Mouse (Mus musculus): Measurements from ENCODE around the gene Thra.
A peak's percentile ranks its signal among the peaks of the same experiment; 100 is the strongest.

The Thra gene

DNA sequence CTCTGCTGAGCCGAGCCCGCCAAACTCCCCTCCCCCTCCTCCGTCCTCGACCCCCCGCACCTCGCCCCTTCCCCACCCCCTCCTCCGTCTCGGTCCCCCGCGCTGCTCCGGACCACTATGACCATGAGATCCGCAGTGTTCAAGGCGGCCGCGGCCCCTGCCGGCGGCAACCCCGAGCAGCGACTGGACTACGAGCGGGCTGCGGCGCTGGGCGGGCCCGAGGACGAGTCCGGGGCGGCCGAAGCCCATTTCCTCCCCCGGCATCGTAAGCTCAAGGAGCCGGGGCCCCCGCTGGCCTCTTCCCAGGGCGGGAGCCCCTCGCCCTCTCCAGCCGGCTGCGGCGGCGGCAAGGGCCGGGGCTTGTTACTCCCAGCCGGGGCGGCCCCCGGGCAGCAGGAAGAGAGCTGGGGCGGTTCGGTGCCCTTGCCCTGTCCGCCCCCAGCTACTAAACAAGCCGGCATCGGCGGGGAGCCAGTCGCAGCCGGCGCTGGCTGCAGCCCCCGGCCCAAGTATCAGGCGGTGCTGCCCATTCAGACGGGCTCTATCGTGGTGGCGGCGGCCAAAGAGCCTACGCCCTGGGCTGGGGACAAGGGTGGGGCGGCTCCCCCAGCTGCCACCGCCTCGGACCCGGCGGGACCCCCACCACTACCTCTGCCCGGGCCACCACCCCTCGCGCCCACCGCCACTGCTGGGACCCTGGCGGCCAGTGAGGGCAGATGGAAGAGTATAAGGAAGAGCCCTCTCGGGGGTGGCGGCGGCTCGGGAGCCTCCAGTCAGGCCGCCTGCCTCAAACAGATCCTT is 55.5 kb downstream of the Thra start:
- DNase-seq (ENCODE audit: low spot score in 2 of 2) = peak in 1 of 2 experiments; percentile 60

DNA sequence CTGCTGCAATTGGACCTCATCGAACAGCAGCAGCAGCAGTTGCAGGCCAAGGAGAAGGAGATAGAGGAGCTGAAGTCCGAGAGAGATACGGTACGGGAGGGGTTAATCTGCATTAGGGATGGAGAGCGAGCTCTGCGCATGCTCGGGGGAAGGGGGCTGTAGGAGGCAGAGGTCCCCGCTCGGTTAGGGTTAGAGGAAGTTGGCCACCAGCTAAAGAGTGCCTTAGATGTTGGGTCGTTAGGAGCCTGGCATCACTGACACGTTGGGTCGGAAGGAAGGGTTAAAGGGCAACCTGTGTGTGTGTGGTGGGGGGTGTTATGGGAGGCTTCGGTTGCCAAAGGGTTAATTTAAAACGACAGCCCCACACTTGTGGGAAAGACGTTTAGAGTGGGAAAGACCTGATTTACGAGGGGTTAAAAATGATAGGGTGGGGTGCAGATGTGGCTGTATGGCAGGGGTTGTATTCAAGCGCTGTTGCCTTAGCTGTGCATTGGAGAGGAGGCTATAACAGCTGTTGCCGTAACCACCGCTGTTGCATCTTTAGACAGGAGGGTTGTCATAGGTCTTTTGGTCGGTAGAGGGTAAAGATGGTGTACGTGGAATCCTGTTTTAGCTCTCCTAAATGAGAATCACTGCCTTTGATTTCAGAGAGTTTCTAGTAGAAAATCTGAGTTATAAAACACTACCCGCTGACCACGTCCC is 56.2 kb downstream of the Thra start:
- peak in 1 of 2 experiments; percentile 74 for DNase-seq (ENCODE audit: low spot score in 2 of 2)

DNA sequence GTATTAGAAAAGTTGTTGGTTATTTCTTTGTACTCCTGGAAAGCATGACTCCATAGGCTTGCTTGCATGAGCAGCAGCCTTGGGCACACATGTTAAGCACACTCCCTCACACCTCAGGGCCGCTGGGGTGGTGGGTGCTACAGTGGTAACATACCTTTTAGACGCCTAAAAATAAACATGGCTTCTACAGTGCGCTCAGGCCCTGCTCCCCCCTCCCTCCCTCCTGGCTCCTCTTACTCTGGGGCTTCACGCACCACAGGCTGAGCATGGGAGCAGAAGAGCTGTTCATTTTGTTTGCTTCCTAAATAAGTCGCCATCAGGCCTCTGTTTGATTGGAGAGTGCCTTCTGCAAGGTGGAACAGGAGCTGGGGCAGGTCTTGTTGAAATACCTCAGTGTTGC is 56.9 kb downstream of the Thra start:
- no peak for DNase-seq (ENCODE audit: low spot score in 2 of 2)

DNA sequence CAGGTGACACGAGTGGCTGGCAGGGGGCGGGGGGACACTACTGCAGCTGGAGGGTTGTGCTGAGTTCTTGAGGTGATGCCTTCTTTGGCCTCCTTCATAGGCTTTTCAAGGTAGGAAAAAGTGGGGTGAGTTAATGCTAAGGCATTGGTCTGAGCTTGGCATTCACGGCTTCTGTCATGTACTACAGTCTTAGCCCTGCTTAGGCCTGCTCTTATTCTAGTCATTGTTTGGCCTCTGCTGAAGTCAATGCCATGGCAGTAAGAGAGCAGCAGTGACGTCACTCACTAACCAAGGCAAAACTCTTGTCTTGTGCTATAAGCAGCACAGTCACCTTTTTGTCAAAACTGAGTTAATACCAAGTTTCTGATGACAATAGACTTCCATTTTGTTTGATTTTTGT is 57.5 kb downstream of the Thra start:
- DNase-seq (ENCODE audit: low spot score in 2 of 2) = no peak

DNA sequence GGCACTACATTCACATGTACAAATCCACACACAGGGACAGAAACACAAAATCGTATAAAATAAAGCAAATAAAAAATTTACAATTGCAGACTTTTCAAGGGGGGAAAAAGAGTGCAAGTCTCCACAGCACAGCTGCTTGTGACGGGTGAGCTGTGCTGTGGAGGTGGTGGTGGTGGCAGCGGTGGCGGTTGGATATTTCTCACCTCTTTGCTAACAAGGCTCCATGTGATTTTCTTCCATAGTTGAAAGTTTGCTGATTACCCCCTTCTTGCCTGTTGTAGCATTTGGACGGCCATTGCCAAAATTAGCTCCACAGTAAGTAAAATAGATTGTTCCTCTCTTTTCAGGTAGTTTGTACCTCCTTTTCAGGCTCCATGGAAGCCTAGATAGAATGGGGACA is 64.2 kb downstream of the Thra start, which contains the start of gene Casc3:
TSS of gene Casc3 (plus strand) at position 301 of the 400 bp plus-strand sequence.
- DNase-seq (ENCODE audit: low spot score in 2 of 2) = no peak

DNA sequence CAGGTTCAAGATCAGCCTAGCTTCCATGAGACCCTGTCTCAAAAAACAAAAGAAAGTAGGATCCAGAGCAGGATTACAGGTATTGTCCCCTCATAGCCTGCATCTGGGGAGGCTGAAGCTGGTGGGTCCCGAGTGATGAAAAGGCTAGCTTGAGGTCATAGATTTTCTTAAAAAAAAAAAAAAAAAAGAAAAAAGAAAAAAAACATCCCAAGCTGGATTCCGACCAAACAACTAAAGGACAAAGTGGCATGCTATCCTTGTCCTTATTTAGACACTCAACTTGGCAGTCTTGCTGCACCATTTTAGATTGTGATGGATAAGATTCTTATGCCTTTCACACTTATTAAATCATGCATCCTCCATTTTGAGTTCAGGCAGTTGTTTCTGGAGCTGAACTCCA is 68.0 kb downstream of the Thra start:
- DNase-seq (ENCODE audit: low spot score in 2 of 2) = no peak

DNA sequence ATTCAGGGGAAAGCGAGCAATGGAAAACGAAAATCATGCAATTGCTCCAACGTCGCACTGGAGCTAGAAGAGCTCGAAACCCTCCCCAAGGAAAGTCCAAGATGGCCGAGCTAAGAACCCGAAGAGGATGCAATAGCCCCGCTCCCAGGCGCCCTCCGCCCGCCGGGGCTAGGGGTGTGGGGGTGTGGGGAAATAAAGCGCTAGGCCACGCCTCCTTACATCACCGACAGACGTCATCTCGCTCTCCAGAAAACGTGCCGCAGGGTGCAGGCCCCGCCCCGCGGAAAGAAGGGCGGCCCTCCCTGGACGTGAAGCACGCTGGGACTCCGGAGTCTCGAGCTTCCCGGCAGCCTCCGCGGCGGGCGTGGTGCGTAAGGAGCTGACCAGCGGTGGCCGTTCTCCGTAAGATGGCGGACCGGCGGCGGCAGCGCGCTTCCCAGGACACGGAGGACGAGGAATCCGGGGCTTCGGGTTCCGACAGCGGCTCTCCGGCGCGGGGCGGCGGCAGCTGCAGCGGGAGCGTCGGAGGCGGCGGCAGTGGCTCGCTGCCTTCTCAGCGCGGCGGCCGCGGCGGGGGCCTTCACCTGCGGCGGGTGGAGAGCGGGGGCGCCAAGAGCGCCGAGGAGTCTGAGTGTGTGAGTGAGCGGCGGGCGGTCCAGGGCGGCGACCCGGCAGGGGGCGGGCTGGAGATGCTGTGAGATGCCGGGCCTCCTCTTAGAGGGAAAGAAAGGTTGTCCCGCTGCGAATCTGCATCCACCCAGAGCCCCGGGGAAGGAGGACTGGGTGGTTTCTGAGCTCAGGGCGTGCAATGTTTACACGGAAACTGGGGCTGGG is 69.2 kb downstream of the Thra start:
- peak; percentile 93 to 98 for DNase-seq (ENCODE audit: low spot score in 2 of 2)

DNA sequence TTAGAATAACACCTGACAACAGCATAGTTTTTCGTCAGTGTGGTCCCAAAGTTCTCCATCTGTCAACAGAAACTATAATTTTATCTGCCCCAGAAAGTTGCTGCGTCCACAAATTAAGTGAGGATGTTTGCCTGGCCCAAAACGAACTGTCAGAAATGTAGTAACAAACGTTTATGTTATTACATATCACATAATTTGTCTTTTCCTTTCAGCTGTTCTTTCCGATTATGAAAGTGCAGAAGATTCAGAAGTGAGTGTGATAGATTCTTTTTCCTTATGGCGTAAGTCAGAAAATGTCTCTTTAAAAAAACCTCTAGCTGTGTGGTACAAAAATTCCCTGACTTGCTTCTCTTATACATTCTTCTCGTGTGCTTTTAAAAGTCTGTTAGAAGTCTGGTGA is 70.2 kb downstream of the Thra start:
- no peak for DNase-seq (ENCODE audit: low spot score in 2 of 2)

DNA sequence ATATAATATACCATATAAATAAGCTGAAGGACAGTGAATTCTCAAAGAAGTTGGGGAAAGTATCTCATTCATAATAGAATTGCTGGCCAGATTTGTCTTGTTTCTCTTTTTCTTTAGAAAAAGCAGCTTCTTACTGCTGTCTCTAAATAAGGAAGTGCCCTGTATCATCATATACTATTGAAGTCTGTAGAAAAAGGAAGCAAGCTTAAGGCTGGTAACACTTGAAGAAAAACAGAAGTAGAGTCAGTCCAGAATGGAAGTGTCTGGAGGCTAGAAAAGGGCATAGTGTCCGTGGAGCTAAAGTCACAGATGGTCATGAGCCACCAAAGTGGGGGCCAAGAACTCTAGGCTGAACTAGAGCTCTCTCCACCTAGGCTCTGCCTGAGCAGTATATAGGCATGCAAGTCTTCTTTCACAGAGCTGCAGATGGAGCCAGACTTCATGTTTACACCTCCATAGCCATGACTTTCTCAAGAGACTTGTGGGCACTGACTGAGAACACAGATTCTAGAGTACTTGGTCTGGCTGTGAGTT is 76.3 kb downstream of the Thra start:
- no peak for DNase-seq (ENCODE audit: low spot score in 2 of 2)
